Mouse (Mus musculus) ovary, adult 2 months (tissue): Measurements from ENCODE around the gene Jade1. TPM values are rescaled to one million over a fixed set of nuclear protein-coding genes. Genes with fewer than 3 reads are reported as not detected.

Source experiments
- polyA plus RNA-seq: library from polyadenylated mRNA; depleted of rRNA; stranded (reverse); fragments of >200 nt; gene quantifications from 2 replicates; pipeline ENCODE4 v1.2.3, GENCODE M21; 2012; rRNA removed

Gene Jade1
- 39.5 and 42.4 TPM in 2 replicates for polyA plus RNA-seq

DNA sequence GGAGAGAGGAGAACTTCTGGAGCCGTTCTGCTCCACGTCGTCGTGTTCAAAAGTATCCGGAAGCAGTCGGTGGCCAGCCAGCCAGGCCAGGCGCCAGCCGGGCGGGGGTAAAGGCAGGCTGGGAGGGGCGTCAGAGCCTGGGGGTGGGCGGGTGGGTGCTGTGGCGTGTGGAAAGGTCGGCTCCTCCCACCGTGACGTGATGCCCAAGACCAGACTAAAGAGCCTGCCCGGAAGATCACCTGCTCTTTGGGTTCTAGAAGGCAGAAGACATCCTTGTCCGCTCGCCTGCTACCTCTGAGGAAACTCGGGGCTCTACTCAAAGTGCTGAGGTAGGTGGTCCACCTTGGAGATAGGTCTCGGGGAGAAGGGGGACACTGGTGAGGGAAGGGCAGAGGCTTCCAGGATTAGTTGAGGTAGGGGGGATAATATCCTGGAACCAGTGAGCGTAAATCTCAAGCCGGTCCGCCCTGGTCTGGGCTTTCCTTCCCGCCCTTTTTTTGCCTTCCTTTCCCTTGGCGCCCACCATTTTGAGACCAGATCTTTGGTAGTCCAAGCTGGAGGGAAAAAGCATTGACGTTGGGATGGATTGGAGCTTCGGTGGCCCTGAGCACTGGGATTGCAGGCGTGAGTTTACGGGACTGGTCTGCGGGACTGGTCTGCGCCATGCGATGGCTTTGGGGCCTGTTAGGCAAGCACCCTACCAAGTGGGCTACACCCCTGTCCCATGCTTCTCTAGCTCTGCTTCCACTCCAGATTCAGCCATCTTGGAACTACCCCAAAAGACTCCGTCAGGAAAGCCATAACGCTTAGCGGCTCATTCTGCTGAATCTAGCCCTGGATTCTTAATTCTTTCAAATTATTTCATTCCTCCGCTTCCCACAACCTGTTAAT lies at the start of gene Jade1:
Gene Jade1, plus strand, starts transcription at position 241 of the 891 bp plus-strand sequence.

Other genes with a start within 250 kb of the Jade1 start
- gene Sclt1, start 186.8 kb downstream of the Jade1 start, polyA plus RNA-seq: 7.8 and 13.0 TPM in 2 replicates
- gene D3Ertd751e, start 186.9 kb downstream of the Jade1 start, polyA plus RNA-seq: 0.64 and 0.71 TPM in 2 replicates